Mouse (Mus musculus): ENCODE results near the gene Homer3.

Homer3 gene

DNA sequence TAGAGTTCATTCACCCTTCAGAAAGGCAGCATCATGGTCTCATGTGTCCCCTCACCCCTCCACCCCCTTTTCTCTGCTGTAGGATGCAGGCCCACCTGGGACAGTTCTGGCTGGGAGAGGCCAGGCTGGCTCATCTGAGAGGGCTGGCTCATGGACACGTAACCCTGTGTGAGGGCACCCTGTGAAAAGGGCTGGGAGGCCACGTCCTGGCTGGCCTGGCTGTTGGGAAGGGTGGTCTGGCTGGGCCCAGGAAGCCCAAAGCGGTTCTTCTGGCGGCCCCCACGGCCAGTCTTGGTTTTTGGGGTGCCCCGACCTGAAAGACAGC, 50.2 kb downstream of the Homer3 start:
- DNase-seq (ENCODE audit: low read depth), result no peak

DNA sequence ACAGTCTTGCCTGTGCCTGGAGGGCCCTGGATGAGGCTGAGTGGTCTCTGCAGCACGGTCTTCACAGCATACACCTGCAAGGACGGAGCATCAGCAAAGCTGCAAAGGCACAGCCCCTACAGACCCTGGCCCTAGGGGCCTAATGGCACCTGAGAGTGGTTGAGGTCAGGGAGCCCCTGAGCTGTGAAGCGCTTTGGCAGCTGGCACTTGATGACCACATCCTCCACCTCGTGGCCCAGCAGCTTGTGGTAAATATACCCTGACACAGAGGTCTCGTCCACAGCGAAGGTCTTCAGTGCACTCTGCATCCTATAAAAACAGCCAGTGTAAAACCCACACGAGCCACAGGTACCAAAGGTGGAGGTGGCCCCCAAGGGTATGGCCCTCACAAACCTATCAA, 56.3 kb downstream of the Homer3 start:
- no peak for DNase-seq (ENCODE audit: low read depth)

- DNase-seq (ENCODE audit: low read depth), result no peak
These were observed 58.0 kb downstream of the Homer3 start for GRCm38 (mm10) chr8:70340659-70341058.

DNA sequence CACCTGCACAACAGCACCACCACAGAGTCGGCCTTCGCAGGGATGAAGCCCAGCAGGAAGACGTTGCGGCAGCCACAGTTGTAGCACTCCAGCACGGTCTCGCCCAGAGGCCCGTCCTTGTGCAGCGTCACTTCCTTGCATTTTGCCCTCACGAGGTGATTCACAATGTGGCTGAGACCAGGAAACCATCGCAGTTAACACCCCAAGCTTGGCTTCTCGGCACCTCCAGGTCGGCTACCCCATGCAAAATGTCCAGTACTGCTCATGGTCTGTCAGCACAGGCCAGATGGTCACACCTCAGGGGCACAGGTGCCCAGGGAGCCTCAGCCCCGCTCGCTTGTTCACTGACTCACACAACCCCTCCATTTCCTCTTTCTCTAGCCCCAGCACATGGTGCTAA, 59.4 kb downstream of the Homer3 start:
- no peak for DNase-seq (ENCODE audit: low read depth)

GRCm38 (mm10) chr8:70343076-70343475, 60.4 kb downstream of the Homer3 start:
- DNase-seq (ENCODE audit: low read depth), result peak; percentile 75

GRCm38 (mm10) chr8:70343696-70344095, 61.1 kb downstream of the Homer3 start:
- peak; percentile 79 for DNase-seq (ENCODE audit: low read depth)

Data from NIH3T3 (cell line).